Mouse (Mus musculus): ENCODE results near the gene Grb10. TPM values are rescaled to one million over a fixed set of nuclear protein-coding genes. Genes with fewer than 3 reads are reported as not detected.

The Grb10 gene
- total RNA-seq, 2 experiments from 2014 or later: 4.5 to 13.5 TPM

- ATAC-seq (replicated peaks; ENCODE audit: poor library complexity): no peak
These were observed 115.1 kb downstream of the Grb10 start for GRCm38 (mm10) chr11:11923345-11923744.

- ATAC-seq (replicated peaks; ENCODE audit: poor library complexity): no peak
These were observed 116.4 kb downstream of the Grb10 start for GRCm38 (mm10) chr11:11922106-11922505.

GRCm38 (mm10) chr11:11907703-11908413 lies 130.6 kb downstream of the Grb10 start:
- no peak for ATAC-seq (replicated peaks; ENCODE audit: poor library complexity)

- no peak for ATAC-seq (replicated peaks; ENCODE audit: poor library complexity)
These were observed 133.0 kb downstream of the Grb10 start for GRCm38 (mm10) chr11:11905518-11905917.

- ATAC-seq (replicated peaks; ENCODE audit: poor library complexity): no peak
These were observed 133.5 kb downstream of the Grb10 start for GRCm38 (mm10) chr11:11904995-11905394.

- peak; percentile 51 for ATAC-seq (replicated peaks; ENCODE audit: poor library complexity)
These were observed 137.0 kb downstream of the Grb10 start for GRCm38 (mm10) chr11:11901509-11901908.

GRCm38 (mm10) chr11:11898496-11898895 lies 140.0 kb downstream of the Grb10 start:
- no peak for ATAC-seq (replicated peaks; ENCODE audit: poor library complexity)

- peak; percentile 58 for ATAC-seq (replicated peaks; ENCODE audit: poor library complexity)
These were observed 140.7 kb downstream of the Grb10 start, which contains the start of gene Ddc for GRCm38 (mm10) chr11:11897645-11898357. TSS of gene Ddc (minus strand) at chr11:11898144.

GRCm38 (mm10) chr11:11895479-11895878 lies 143.0 kb downstream of the Grb10 start:
- no peak for ATAC-seq (replicated peaks; ENCODE audit: poor library complexity)

GRCm38 (mm10) chr11:11893769-11894168 lies 144.7 kb downstream of the Grb10 start:
- ATAC-seq (replicated peaks; ENCODE audit: poor library complexity): no peak

GRCm38 (mm10) chr11:11892993-11893602 lies 145.4 kb downstream of the Grb10 start:
- no peak for ATAC-seq (replicated peaks; ENCODE audit: poor library complexity)

GRCm38 (mm10) chr11:11891832-11892231 lies 146.7 kb downstream of the Grb10 start:
- no peak for ATAC-seq (replicated peaks; ENCODE audit: poor library complexity)

GRCm38 (mm10) chr11:11890139-11890741 lies 148.2 kb downstream of the Grb10 start:
- ATAC-seq (replicated peaks; ENCODE audit: poor library complexity): no peak

GRCm38 (mm10) chr11:11888727-11889126 lies 149.8 kb downstream of the Grb10 start:
- ATAC-seq (replicated peaks; ENCODE audit: poor library complexity): no peak

- no peak for ATAC-seq (replicated peaks; ENCODE audit: poor library complexity)
These were observed 150.4 kb downstream of the Grb10 start for GRCm38 (mm10) chr11:11888051-11888450.

GRCm38 (mm10) chr11:11886403-11886998 lies 152.0 kb downstream of the Grb10 start:
- ATAC-seq (replicated peaks; ENCODE audit: poor library complexity): peak; percentile 74

- no peak for ATAC-seq (replicated peaks; ENCODE audit: poor library complexity)
These were observed 152.6 kb downstream of the Grb10 start for GRCm38 (mm10) chr11:11885921-11886320.

- ATAC-seq (replicated peaks; ENCODE audit: poor library complexity): peak; percentile 51
These were observed 153.2 kb downstream of the Grb10 start for GRCm38 (mm10) chr11:11885246-11885643.

GRCm38 (mm10) chr11:11884533-11885245 lies 153.8 kb downstream of the Grb10 start:
- peak; percentile 38 for ATAC-seq (replicated peaks; ENCODE audit: poor library complexity)

- no peak for ATAC-seq (replicated peaks; ENCODE audit: poor library complexity)
These were observed 156.7 kb downstream of the Grb10 start for GRCm38 (mm10) chr11:11881783-11882155.
